ENCODE assay signal across 19 mouse cellular contexts in genomic region chr2:71739173-71739860, GRCm38 (mm10). TPM values are rescaled to one million over a fixed set of nuclear protein-coding genes. Genes with fewer than 3 reads are reported as not detected.
DNase-seq lines count a peak whose midpoint lies in the region; ATAC-seq and TF ChIP-seq lines count a peak whose summit lies in the region.
"Had no signal": no experiment of that assay in that cellular context is flagged by ENCODE, and none has a peak within 500 bp of the region (broad histone marks: within the 10 kb centered on the region; RNA-seq: fewer than 3 reads in every experiment).

No protein-coding gene starts in this region.

- 28% methylated on average over 9 of the region's 9 CpGs for WGBS in liver, adult 2 months
- 56% methylated on average over 9 of the region's 9 CpGs for WGBS in intestine, embryonic 14.5 days
- 48% methylated on average over 9 of the region's 9 CpGs for WGBS in kidney, embryonic 14.5 days
- WGBS in small intestine, adult 2 months, result 29% methylated on average over 9 of the region's 9 CpGs

- H3K4me3 ChIP-seq in liver, adult 2 months (ENCODE audit: insufficient read depth, low read depth, low read length), result no peak overlapping the region
- H3K4me3 ChIP-seq in intestine, embryonic 14.5 days (ENCODE audit: low read depth, low read length), result no peak overlapping the region
- H3K4me3 ChIP-seq in kidney, embryonic 14.5 days (ENCODE audit: low read length), result no peak overlapping the region
- no peak overlapping the region for H3K4me3 ChIP-seq in small intestine, adult 2 months (ENCODE audit: low read depth, low read length)
- H3K4me3 ChIP-seq: gastrocnemius, adult 2 months; heart, embryonic 15.5 days; hindbrain, embryonic 12.5 days; liver, embryonic 12.5 days had no signal

- ATAC-seq in intestine, embryonic 14.5 days (replicated peaks; ENCODE audit: low FRiP score, low TSS enrichment, low read depth), result peak; percentile 48; the same call in 1 of the 2 replicates
- ATAC-seq in kidney, embryonic 14.5 days (ENCODE audit: low FRiP score, low TSS enrichment), result peak; percentile 89
- no peak for ATAC-seq in cerebellum, adult (ENCODE audit: insufficient number of reproducible peaks, low FRiP score, low TSS enrichment)
- ATAC-seq: forebrain, embryonic 16.5 days; liver, embryonic 12.5 days; midbrain, embryonic 16.5 days had no signal

- no peak for TF ChIP-seq POLR2A in liver, adult 2 months (IDR thresholded peaks at IDR 0.05; ENCODE audit: extremely low read depth, insufficient read depth, low read length)
- TF ChIP-seq POLR2A in small intestine, adult 2 months (IDR thresholded peaks at IDR 0.05; ENCODE audit: low read depth, low read length), result no peak

- H3K9me3 ChIP-seq in intestine, embryonic 14.5 days (ENCODE audit: control insufficient read depth, low read length), result no peaks in the 10 kb centered on the region
- H3K9me3 ChIP-seq in kidney, embryonic 14.5 days (ENCODE audit: control insufficient read depth, low read length), result no peaks in the 10 kb centered on the region
- H3K9me3 ChIP-seq: hindbrain, embryonic 12.5 days; liver, embryonic 12.5 days had no signal

- no peak overlapping the region for H3K4me2 ChIP-seq in intestine, embryonic 14.5 days (ENCODE audit: low read length)
- H3K4me2 ChIP-seq in kidney, embryonic 14.5 days (replicated peaks; ENCODE audit: low read depth, low read length), result no peak overlapping the region
- H3K4me2 ChIP-seq: heart, embryonic 15.5 days; hindbrain, embryonic 12.5 days; liver, embryonic 12.5 days had no signal

- no peaks in the 10 kb centered on the region for H3K27me3 ChIP-seq in liver, adult 2 months (ENCODE audit: control insufficient read depth, insufficient read depth, low read length)
- no peaks in the 10 kb centered on the region for H3K27me3 ChIP-seq in intestine, embryonic 14.5 days (replicated peaks; ENCODE audit: control insufficient read depth, insufficient read depth, low read length)
- H3K27me3 ChIP-seq in kidney, embryonic 14.5 days (ENCODE audit: control insufficient read depth, insufficient read depth, low read length), result no peaks in the 10 kb centered on the region
- no peaks in the 10 kb centered on the region for H3K27me3 ChIP-seq in small intestine, adult 2 months (ENCODE audit: control insufficient read depth, insufficient read depth, low read length)
- H3K27me3 ChIP-seq: CH12.LX; heart, embryonic 15.5 days; hindbrain, embryonic 12.5 days; liver, embryonic 12.5 days had no signal

- intact Hi-C loops in left cerebral cortex, postnatal 10 days (cut with DNase I), result no loop called here

- no peaks in the 10 kb centered on the region for H3K36me3 ChIP-seq in liver, adult 2 months (ENCODE audit: control insufficient read depth, insufficient read depth, low read length)
- H3K36me3 ChIP-seq in intestine, embryonic 14.5 days (ENCODE audit: control insufficient read depth, insufficient read depth, low read length), result no peaks in the 10 kb centered on the region
- no peaks in the 10 kb centered on the region for H3K36me3 ChIP-seq in kidney, embryonic 14.5 days (ENCODE audit: control insufficient read depth, insufficient read depth, low read length)
- no peaks in the 10 kb centered on the region for H3K36me3 ChIP-seq in small intestine, adult 2 months (ENCODE audit: control insufficient read depth, insufficient read depth, low read length)
- H3K36me3 ChIP-seq: heart, embryonic 15.5 days; hindbrain, embryonic 12.5 days; liver, embryonic 12.5 days had no signal

- no peak overlapping the region for H3K9ac ChIP-seq in liver, adult 2 months (ENCODE audit: low read depth, low read length)
- no peak overlapping the region for H3K9ac ChIP-seq in intestine, embryonic 14.5 days (ENCODE audit: low read length)
- no peak overlapping the region for H3K9ac ChIP-seq in kidney, embryonic 14.5 days (ENCODE audit: low read depth, low read length)
- H3K9ac ChIP-seq: heart, embryonic 15.5 days; hindbrain, embryonic 12.5 days; liver, embryonic 12.5 days had no signal

- H3K79me2 ChIP-seq in liver, adult 2 months (ENCODE audit: control insufficient read depth, insufficient read depth, low read length), result no peaks in the 10 kb centered on the region

- no peak overlapping the region for H3K27ac ChIP-seq in liver, adult 2 months (replicated peaks; ENCODE audit: insufficient read depth, low read depth, low read length)
- H3K27ac ChIP-seq in intestine, embryonic 14.5 days (ENCODE audit: low read depth), result peak overlapping the region; percentile 51; the same call in 1 of the 2 replicates
- peak overlapping the region; percentile 68 for H3K27ac ChIP-seq in kidney, embryonic 14.5 days (ENCODE audit: low read depth, low read length)
- peak overlapping the region; percentile 71 for H3K27ac ChIP-seq in small intestine, adult 2 months (ENCODE audit: insufficient read depth, low read depth, low read length)
- H3K27ac ChIP-seq: gastrocnemius, adult 2 months; heart, embryonic 15.5 days; hindbrain, embryonic 12.5 days; liver, embryonic 12.5 days had no signal

- peak; percentile 97 for DNase-seq in liver, adult 2 months (ENCODE audit: extremely low read depth, low read depth, low spot score)
- DNase-seq in liver, result no peak
- no peak for DNase-seq in intestine, embryonic 14.5 days (ENCODE audit: low spot score)
- DNase-seq in left cerebral cortex, postnatal 10 days (ENCODE audit: extremely low spot score in 1 of 2, low spot score in 2 of 2), result no peak
- DNase-seq in testis, postnatal 14 days (ENCODE audit: low spot score), result no peak
- DNase-seq: cerebellum, postnatal 25 days; gastrocnemius, adult 2 months; heart, adult 11 months; right cerebral cortex, postnatal 4 days; thymus, postnatal 14 days had no signal

- H3K4me1 ChIP-seq in liver, adult 2 months (ENCODE audit: control insufficient read depth, insufficient read depth, low read length), result peaks cover 2% of the 10 kb centered on the region
- H3K4me1 ChIP-seq in intestine, embryonic 14.5 days (replicated peaks; ENCODE audit: control insufficient read depth, insufficient read depth, low read length), result no peaks in the 10 kb centered on the region; the same call in 1 of the 2 replicates
- H3K4me1 ChIP-seq in kidney, embryonic 14.5 days (ENCODE audit: control insufficient read depth, insufficient read depth, low read length), result peaks cover 20% of the 10 kb centered on the region
- H3K4me1 ChIP-seq in small intestine, adult 2 months (ENCODE audit: control insufficient read depth, insufficient read depth, insufficient read length, low read length), result peaks cover 9% of the 10 kb centered on the region; the same call in 1 of the 2 replicates

- TF ChIP-seq CTCF in liver, adult 2 months (IDR thresholded peaks at IDR 0.05; ENCODE audit: low read depth, low read length), result no peak
- no peak for TF ChIP-seq CTCF in small intestine, adult 2 months (IDR thresholded peaks at IDR 0.05; ENCODE audit: extremely low read depth, insufficient read length, insufficient replicate concordance, low read depth, low read length)

RNA-seq across cellular contexts. Expression of gene Itga6, which starts 6.1 kb away (rescaled TPM):
- 5.1 and 6.1 TPM in 2 replicates for total RNA-seq in liver, adult 2 months (2014; rRNA removed)
- 2.2 and 2.4 TPM in 2 replicates for polyA plus RNA-seq in liver, adult 2 months (2012; rRNA removed)
- 56.2 and 62.1 TPM in 2 replicates for polyA plus RNA-seq in intestine, embryonic 14.5 days (2014; fragmentation: Nextera tagmentation; extraction: Ambion mirVana)
- polyA plus RNA-seq in kidney, embryonic 14.5 days (2014; fragmentation: Nextera tagmentation; extraction: Ambion mirVana), result 65.6 and 95.8 TPM in 2 replicates
- 23.5 and 49.8 TPM in 2 replicates for polyA plus RNA-seq in small intestine, adult 2 months (2012; rRNA removed)
- 10 to 100 TPM; 23.2 to 29.1 TPM for total RNA-seq in left cerebral cortex, postnatal 10 days (2021)
